Mouse (Mus musculus) heart, adult 2 months (tissue): ENCODE measurements at regions not wholly inside any gene's neighbourhood (a gene's known extent, or its start where the extent isn't known, plus 50 kb on each side); places are given as distances from the start of the nearest gene placed in this dataset.

Experiments
- CTCF ChIP-seq: fragments of 200-600 bp; IDR thresholded peaks from 2 replicates; pipeline ENCODE4 v1.8.1; 2022; ENCODE audit warnings: antibody characterized with exemption, mild to moderate bottlenecking, moderate library complexity
- EP300 ChIP-seq: fragments of 200-500 bp; IDR thresholded peaks from 2 replicates; pipeline ENCODE4 v1.6.1; 2011; ENCODE audit warnings: low read depth, low read length, control low read depth; ENCODE audit not compliant: insufficient read depth
- POLR2A ChIP-seq: fragments of 200-500 bp; IDR thresholded peaks from 2 replicates; pipeline ENCODE4 v1.6.1; 2011; ENCODE audit warnings: mild to moderate bottlenecking, low read depth, low read length, control low read depth; ENCODE audit not compliant: insufficient read depth

- no peak for TF ChIP-seq CTCF
- no peak for TF ChIP-seq POLR2A
- TF ChIP-seq EP300 = no peak
Measured at GRCm38 (mm10) chr9:27509711-27510110, 113.1 kb downstream of the Spata19 start.
